Mouse (Mus musculus) inflammation-experienced regulatory T-cells, adult 16 weeks (primary cell): Measurements from ENCODE around the gene Safb. TPM values are rescaled to one million over a fixed set of nuclear protein-coding genes. Genes with fewer than 3 reads are reported as not detected.

Experiments
- polyA plus RNA-seq: library from polyadenylated mRNA; unstranded; fragments of 100-300 nt; shearing (Covaris generic); gene quantifications from one replicate; pipeline ENCODE4 v1.2.1, GENCODE M21; 2017

Gene Safb
- 192 TPM for polyA plus RNA-seq

GRCm38 (mm10) chr17:56584257-56585130, at the start of gene Safb, which contains the start of gene Safb2:
Gene Safb (plus strand): TSS chr17:56584825.
Gene Safb2 (minus strand): TSS chr17:56584585.

GRCm38 (mm10) chr17:56554122-56554551, 30.5 kb upstream of the Safb start, which contains the start of gene Gm20219:
Gene Gm20219 (minus strand): TSS chr17:56554387.

GRCm38 (mm10) chr17:56609452-56610171, 25.0 kb downstream of the Safb start, which contains the start of gene 2410015M20Rik:
Gene 2410015M20Rik (minus strand): TSS chr17:56609771.

GRCm38 (mm10) chr17:56613236-56613844, 28.7 kb downstream of the Safb start, which contains the start of gene Rpl36:
Gene Rpl36 (plus strand): TSS chr17:56613416.

GRCm38 (mm10) chr17:56626754-56627470, 42.3 kb downstream of the Safb start, which contains the start of gene Lonp1:
Gene Lonp1 (minus strand): TSS chr17:56626887.

GRCm38 (mm10) chr17:56627530-56628277, 43.1 kb downstream of the Safb start, which contains the start of gene Catsperd:
Gene Catsperd (plus strand): TSS chr17:56628143.

Other genes with a start within 250 kb of the Safb start
- gene Ptprs, start 108.3 kb upstream of the Safb start, polyA plus RNA-seq: 11.2 TPM
- gene Znrf4, start 72.4 kb upstream of the Safb start, polyA plus RNA-seq: not detected
- gene Gm20219, start 30.4 kb upstream of the Safb start, polyA plus RNA-seq: 1.00 TPM
- 197 TPM for gene Safb2, start 240 bp upstream of the Safb start, polyA plus RNA-seq
- 221 TPM for gene 2410015M20Rik, start 24.9 kb downstream of the Safb start, polyA plus RNA-seq
- 1,818 TPM for gene Rpl36, start 28.6 kb downstream of the Safb start, polyA plus RNA-seq
- 12.7 TPM for gene Lonp1, start 42.1 kb downstream of the Safb start, polyA plus RNA-seq
- 2.7 TPM for gene Catsperd, start 43.3 kb downstream of the Safb start, polyA plus RNA-seq
- gene Ranbp3, start 88.5 kb downstream of the Safb start, polyA plus RNA-seq: 115 TPM
- 257 TPM for gene Ndufa11, start 132.9 kb downstream of the Safb start, polyA plus RNA-seq
- 8.2 TPM for gene Vmac, start 133.2 kb downstream of the Safb start, polyA plus RNA-seq
- not detected for gene Nrtn, start 172.7 kb downstream of the Safb start, polyA plus RNA-seq
- 64.7 TPM for gene Dus3l, start 179.9 kb downstream of the Safb start, polyA plus RNA-seq
- gene Prr22, start 185.4 kb downstream of the Safb start, polyA plus RNA-seq: 2.4 TPM
- gene Rfx2, start 246.2 kb downstream of the Safb start, polyA plus RNA-seq: 1.4 TPM